Mouse (Mus musculus) thymus, postnatal 25 days (tissue): ENCODE measurements around the gene Rfxap.

Experiments used
- DNase-seq: peaks from one replicate; pipeline ENCODE4 v3.0.0; 2022

Rfxap gene

GRCm38 (mm10) chr3:54807666-54808217 lies at the start of gene Rfxap:
Rfxap (minus strand) TSS chr3:54807791.
- peak; percentile 95 for DNase-seq

GRCm38 (mm10) chr3:54835421-54835820 lies 27.8 kb upstream of the Rfxap start:
- DNase-seq: no peak

GRCm38 (mm10) chr3:54832491-54832890 lies 24.9 kb upstream of the Rfxap start:
- DNase-seq: no peak

- no peak for DNase-seq
Observed at GRCm38 (mm10) chr3:54822526-54822925, 14.9 kb upstream of the Rfxap start.

- peak; percentile 54 for DNase-seq
Observed at GRCm38 (mm10) chr3:54815292-54815691, 7.7 kb upstream of the Rfxap start.

- no peak for DNase-seq
Observed at GRCm38 (mm10) chr3:54814622-54815021, 7.0 kb upstream of the Rfxap start.

- no peak for DNase-seq
Observed at GRCm38 (mm10) chr3:54813418-54813988, 5.9 kb upstream of the Rfxap start.

- no peak for DNase-seq
Observed at GRCm38 (mm10) chr3:54811616-54812015, 4.0 kb upstream of the Rfxap start.

GRCm38 (mm10) chr3:54809111-54809510 lies 1.5 kb upstream of the Rfxap start:
- no peak for DNase-seq

GRCm38 (mm10) chr3:54807061-54807661 lies 430 bp downstream of the Rfxap start:
- peak; percentile 57 for DNase-seq

- DNase-seq: no peak
Observed at GRCm38 (mm10) chr3:54803713-54804112, 3.9 kb downstream of the Rfxap start.

GRCm38 (mm10) chr3:54797211-54797610 lies 10.4 kb downstream of the Rfxap start:
- DNase-seq: peak; percentile 52

- DNase-seq: no peak
Observed at GRCm38 (mm10) chr3:54795806-54796205, 11.8 kb downstream of the Rfxap start.

- no peak for DNase-seq
Observed at GRCm38 (mm10) chr3:54795379-54795778, 12.2 kb downstream of the Rfxap start.

GRCm38 (mm10) chr3:54793762-54794161 lies 13.8 kb downstream of the Rfxap start:
- DNase-seq: peak; percentile 12

GRCm38 (mm10) chr3:54791822-54792677 lies 15.5 kb downstream of the Rfxap start:
- DNase-seq: no peak

GRCm38 (mm10) chr3:54790601-54791000 lies 17.0 kb downstream of the Rfxap start:
- DNase-seq: no peak

GRCm38 (mm10) chr3:54775989-54776631 lies 31.5 kb downstream of the Rfxap start:
- DNase-seq: no peak

GRCm38 (mm10) chr3:54773613-54774012 lies 34.0 kb downstream of the Rfxap start:
- no peak for DNase-seq

GRCm38 (mm10) chr3:54769349-54770275 lies 38.0 kb downstream of the Rfxap start:
- no peak for DNase-seq

- DNase-seq: no peak
Observed at GRCm38 (mm10) chr3:54768592-54768991, 39.0 kb downstream of the Rfxap start.

- no peak for DNase-seq
Observed at GRCm38 (mm10) chr3:54766811-54767210, 40.8 kb downstream of the Rfxap start.
